In the genomic region with DNA sequence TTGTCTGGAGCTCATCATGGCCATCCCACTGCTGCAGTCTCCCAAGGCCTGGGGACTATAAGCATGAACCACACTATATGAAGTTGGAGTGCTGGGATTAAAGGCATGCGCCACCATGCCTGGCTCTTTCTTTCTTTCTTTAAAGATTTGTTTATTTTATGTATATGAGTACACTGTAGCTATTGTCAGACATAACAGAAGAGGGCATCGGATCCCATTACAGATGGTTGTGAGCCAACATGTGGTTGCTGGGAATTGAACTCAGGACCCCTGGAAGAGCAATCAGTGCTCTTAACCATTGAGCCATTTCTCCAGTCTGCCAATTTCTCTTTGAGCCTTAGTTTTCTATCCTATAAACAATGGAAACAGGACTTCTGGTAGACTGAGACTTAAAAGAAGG, we compare ENCODE assay signal across 12 mouse cellular contexts. TPM values are rescaled to one million over a fixed set of nuclear protein-coding genes. Genes with fewer than 3 reads are reported as not detected.
DNase-seq lines count a peak whose midpoint lies in the region; ATAC-seq and TF ChIP-seq lines count a peak whose summit lies in the region.
"Not testable (repeated sequence)": the region's sequence is repeated elsewhere in the genome, so short reads cannot be mapped to it uniquely, and the experiment has no call there.
"Had no signal": no experiment of that assay in that cellular context is flagged by ENCODE, and none has a peak within 500 bp of the region (broad histone marks: within the 10 kb centered on the region; RNA-seq: fewer than 3 reads in every experiment).

No protein-coding gene starts in this region.

- not testable (repeated sequence) for H3K36me3 ChIP-seq in embryonic facial prominence, embryonic 12.5 days; heart, embryonic 12.5 days; heart, embryonic 16.5 days (ENCODE audit: control insufficient read depth, insufficient read depth); kidney, embryonic 15.5 days; limb, embryonic 14.5 days (ENCODE audit: control insufficient read depth, insufficient read depth, low read length); macrophage (ENCODE audit: inconsistent target)

- H3K27me3 ChIP-seq in embryonic facial prominence, embryonic 12.5 days; heart, embryonic 12.5 days (replicated peaks); heart, embryonic 16.5 days (ENCODE audit: control insufficient read depth, insufficient read depth, low read length); kidney, embryonic 15.5 days; limb, embryonic 14.5 days (ENCODE audit: control insufficient read depth, insufficient read depth, low read length): not testable (repeated sequence)

- H3K27ac ChIP-seq in embryonic facial prominence, embryonic 12.5 days: peak overlapping the region; percentile 95
- H3K27ac ChIP-seq in embryonic fibroblast, embryonic 13.5 days (ENCODE audit: insufficient read depth, low read length): peak overlapping the region; percentile 10
- 0 out of 2 replicates have a peak overlapping the region, but pooled peaks have one; percentile 99 for H3K27ac ChIP-seq in heart, embryonic 12.5 days (ENCODE audit: poor library complexity, severe bottlenecking)
- not testable (repeated sequence) for H3K27ac ChIP-seq in heart, embryonic 16.5 days (ENCODE audit: low read length); limb, embryonic 14.5 days (replicated peaks; ENCODE audit: low read depth, low read length)
- H3K27ac ChIP-seq in kidney, embryonic 15.5 days: peak overlapping the region; percentile 78; the same call in 1 of the 2 replicates
- 0 out of 2 replicates have a peak overlapping the region, but pooled peaks have one; percentile 5 for H3K27ac ChIP-seq in macrophage

- DNase-seq in limb, embryonic 14.5 days (ENCODE audit: low spot score): not testable (repeated sequence)

- not testable (repeated sequence) for ATAC-seq in embryonic facial prominence, embryonic 12.5 days (ENCODE audit: insufficient number of reproducible peaks, insufficient read depth, low FRiP score, low TSS enrichment); heart, embryonic 12.5 days (ENCODE audit: insufficient number of reproducible peaks, low FRiP score); heart, embryonic 16.5 days (replicated peaks; ENCODE audit: extremely low read depth, insufficient read depth, low FRiP score); kidney, embryonic 15.5 days (replicated peaks; ENCODE audit: low FRiP score); limb, embryonic 14.5 days (ENCODE audit: low FRiP score, low read depth)

- WGBS in embryonic facial prominence, embryonic 12.5 days: 70% methylated on average over 2 of the region's 2 CpGs
- WGBS in heart, embryonic 12.5 days: 91% methylated on average over 2 of the region's 2 CpGs
- WGBS in heart, embryonic 16.5 days: 90% methylated on average over 2 of the region's 2 CpGs
- WGBS in kidney, embryonic 15.5 days: 91% methylated on average over 2 of the region's 2 CpGs
- WGBS in limb, embryonic 14.5 days: 88% methylated on average over 2 of the region's 2 CpGs
- WGBS in macrophage (ENCODE audit: missing documents): 97% methylated on average over 2 of the region's 2 CpGs

- H3K4me2 ChIP-seq in embryonic facial prominence, embryonic 12.5 days (replicated peaks): peak overlapping the region; percentile 45; the same call in 1 of the 2 replicates
- not testable (repeated sequence) for H3K4me2 ChIP-seq in heart, embryonic 12.5 days; heart, embryonic 16.5 days (ENCODE audit: low read depth, low read length); kidney, embryonic 15.5 days
- H3K4me2 ChIP-seq in limb, embryonic 14.5 days (replicated peaks; ENCODE audit: low read depth, low read length, severe bottlenecking): peak overlapping the region; percentile 82; the same call in 1 of the 2 replicates

- H3K79me2 ChIP-seq in macrophage (ENCODE audit: inconsistent target): not testable (repeated sequence)

- not testable (repeated sequence) for TF ChIP-seq CTCF in embryonic fibroblast, embryonic 13.5 days (IDR thresholded peaks at IDR 0.05; ENCODE audit: borderline replicate concordance, insufficient read depth, low read length)

- H3K9me3 ChIP-seq in embryonic facial prominence, embryonic 12.5 days; heart, embryonic 12.5 days (replicated peaks); heart, embryonic 16.5 days (replicated peaks; ENCODE audit: control insufficient read depth, low read length); kidney, embryonic 15.5 days (replicated peaks); limb, embryonic 14.5 days (ENCODE audit: control insufficient read depth, low read length): not testable (repeated sequence)

- H3K9ac ChIP-seq in embryonic facial prominence, embryonic 12.5 days; heart, embryonic 12.5 days; kidney, embryonic 15.5 days; limb, embryonic 14.5 days (ENCODE audit: low read depth, low read length, severe bottlenecking): not testable (repeated sequence)
- peak overlapping the region; percentile 35; the same call in 1 of the 2 replicates for H3K9ac ChIP-seq in heart, embryonic 16.5 days (ENCODE audit: low read length)

- TF ChIP-seq POLR2A in embryonic fibroblast, embryonic 13.5 days (IDR thresholded peaks at IDR 0.05; ENCODE audit: low read depth, low read length); limb, embryonic 14.5 days (IDR thresholded peaks at IDR 0.05; ENCODE audit: borderline replicate concordance, extremely low read depth, insufficient read depth, insufficient read length): not testable (repeated sequence)

- not testable (repeated sequence) for H3K4me3 ChIP-seq in embryonic facial prominence, embryonic 12.5 days; embryonic fibroblast, embryonic 13.5 days (ENCODE audit: insufficient read depth, low read length); heart, embryonic 12.5 days; heart, embryonic 16.5 days (ENCODE audit: low read length); kidney, embryonic 15.5 days (replicated peaks); limb, embryonic 14.5 days (replicated peaks; ENCODE audit: low read length); macrophage (ENCODE audit: inconsistent target)

- peaks cover 85% of the 10 kb centered on the region for H3K4me1 ChIP-seq in embryonic facial prominence, embryonic 12.5 days
- peaks cover 25% of the 10 kb centered on the region for H3K4me1 ChIP-seq in embryonic fibroblast, embryonic 13.5 days (ENCODE audit: control insufficient read depth, insufficient read depth, low read length)
- peaks cover 77% of the 10 kb centered on the region for H3K4me1 ChIP-seq in heart, embryonic 12.5 days (replicated peaks)
- peaks cover 75% of the 10 kb centered on the region for H3K4me1 ChIP-seq in heart, embryonic 16.5 days (ENCODE audit: control insufficient read depth, insufficient read depth, low read length)
- H3K4me1 ChIP-seq in kidney, embryonic 15.5 days: peaks cover 91% of the 10 kb centered on the region
- peaks cover 83% of the 10 kb centered on the region for H3K4me1 ChIP-seq in limb, embryonic 14.5 days (ENCODE audit: control insufficient read depth, insufficient read depth, low read length)

RNA-seq across cellular contexts. Expression of a gene that starts 6.2 kb away (rescaled TPM):
- polyA plus RNA-seq in embryonic facial prominence, embryonic 12.5 days (2016; fragmentation: Nextera tagmentation; extraction: Ambion mirVana): 48.8 and 49.2 TPM in 2 replicates
- polyA plus RNA-seq in embryonic fibroblast, embryonic 13.5 days (2011; ENCODE audit: insufficient read length, low read depth, missing spikeins): 26.8 and 28.2 TPM in 2 replicates
- 33.8 and 35.1 TPM in 2 replicates for polyA plus RNA-seq in heart, embryonic 12.5 days (2016; fragmentation: Nextera tagmentation; extraction: Ambion mirVana)
- polyA plus RNA-seq in heart, embryonic 16.5 days (2015; fragmentation: Nextera tagmentation; extraction: Ambion mirVana): 28.2 and 28.6 TPM in 2 replicates
- polyA plus RNA-seq in kidney, embryonic 15.5 days (2015; fragmentation: Nextera tagmentation; extraction: Ambion mirVana): 29.3 and 32.1 TPM in 2 replicates
- 39.8 and 57.0 TPM in 2 replicates for polyA plus RNA-seq in limb, embryonic 14.5 days (2012; rRNA removed)
- polyA plus RNA-seq in limb, embryonic 14.5 days (2014; fragmentation: Nextera tagmentation; extraction: Ambion mirVana): 52.4 and 58.3 TPM in 2 replicates
- 10 to 100 TPM in 20 of 26 experiments, 1 to 10 TPM in 6; 7.0 to 27.6 (median 17.2) TPM for total RNA-seq in macrophage (2018; cell fraction: chromatin; rRNA removed)
- total RNA-seq in macrophage (2018; cell fraction: cytosol; rRNA removed): 10 to 100 TPM in 24 of 26 experiments, 1 to 10 TPM in 2; 7.8 to 33.7 (median 21.0) TPM
- total RNA-seq in macrophage (2018; cell fraction: nucleus; rRNA removed): 10 to 100 TPM in 24 of 26 experiments, 1 to 10 TPM in 2; 6.3 to 35.2 (median 17.9) TPM
- 13.3 to 17.5 TPM (median 13.4 TPM) in 3 replicates for polyA plus RNA-seq in macrophage (2018)

RNA-seq across cellular contexts. Expression of a gene that starts 26.2 kb away (rescaled TPM):
- polyA plus RNA-seq in embryonic facial prominence, embryonic 12.5 days (2016; fragmentation: Nextera tagmentation; extraction: Ambion mirVana): 33.1 and 34.7 TPM in 2 replicates
- 7.4 and 11.8 TPM in 2 replicates for polyA plus RNA-seq in embryonic fibroblast, embryonic 13.5 days (2011; ENCODE audit: insufficient read length, low read depth, missing spikeins)
- 27.0 and 27.7 TPM in 2 replicates for polyA plus RNA-seq in heart, embryonic 12.5 days (2016; fragmentation: Nextera tagmentation; extraction: Ambion mirVana)
- polyA plus RNA-seq in heart, embryonic 16.5 days (2015; fragmentation: Nextera tagmentation; extraction: Ambion mirVana): 18.6 and 23.0 TPM in 2 replicates
- 36.3 and 39.1 TPM in 2 replicates for polyA plus RNA-seq in kidney, embryonic 15.5 days (2015; fragmentation: Nextera tagmentation; extraction: Ambion mirVana)
- 13.1 and 15.6 TPM in 2 replicates for polyA plus RNA-seq in limb, embryonic 14.5 days (2012; rRNA removed)
- 25.2 and 25.8 TPM in 2 replicates for polyA plus RNA-seq in limb, embryonic 14.5 days (2014; fragmentation: Nextera tagmentation; extraction: Ambion mirVana)
- 1 to 10 TPM in 20 of 26 experiments, under 1 TPM in 6; 0.25 to 5.5 (median 2.3) TPM for total RNA-seq in macrophage (2018; cell fraction: chromatin; rRNA removed)
- total RNA-seq in macrophage (2018; cell fraction: cytosol; rRNA removed): 1 to 10 TPM in 22 of 26 experiments, under 1 TPM in 4; 0.57 to 2.4 (median 1.4) TPM
- total RNA-seq in macrophage (2018; cell fraction: nucleus; rRNA removed): 10 to 100 TPM in 1 of 26 experiments, 1 to 10 TPM in 23, under 1 TPM in 2; 0.58 to 22.6 (median 1.7) TPM
- 0.70 to 13.4 TPM (median 2.2 TPM) in 3 replicates for polyA plus RNA-seq in macrophage (2018)

RNA-seq across cellular contexts. Expression of a gene that starts 49.0 kb away (rescaled TPM):
- 0.73 and 1.4 TPM in 2 replicates for polyA plus RNA-seq in embryonic facial prominence, embryonic 12.5 days (2016; fragmentation: Nextera tagmentation; extraction: Ambion mirVana)
- not detected in 2 replicates for polyA plus RNA-seq in embryonic fibroblast, embryonic 13.5 days (2011; ENCODE audit: insufficient read length, low read depth, missing spikeins)
- 3.5 and 3.9 TPM in 2 replicates for polyA plus RNA-seq in heart, embryonic 12.5 days (2016; fragmentation: Nextera tagmentation; extraction: Ambion mirVana)
- 4.1 and 4.5 TPM in 2 replicates for polyA plus RNA-seq in heart, embryonic 16.5 days (2015; fragmentation: Nextera tagmentation; extraction: Ambion mirVana)
- polyA plus RNA-seq in kidney, embryonic 15.5 days (2015; fragmentation: Nextera tagmentation; extraction: Ambion mirVana): 0.48 and 0.51 TPM in 2 replicates
- 1.3 and 2.2 TPM in 2 replicates for polyA plus RNA-seq in limb, embryonic 14.5 days (2012; rRNA removed)
- 0.41 and 0.45 TPM in 2 replicates for polyA plus RNA-seq in limb, embryonic 14.5 days (2014; fragmentation: Nextera tagmentation; extraction: Ambion mirVana)
- not detected for total RNA-seq in macrophage (2018; cell fraction: chromatin; rRNA removed)
- not detected for total RNA-seq in macrophage (2018; cell fraction: cytosol; rRNA removed)
- total RNA-seq in macrophage (2018; cell fraction: nucleus; rRNA removed): not detected
- polyA plus RNA-seq in macrophage (2018): not detected in 3 replicates
- total RNA-seq: adrenal gland, adult 8-10 months; adrenal gland, postnatal 36 days; common myeloid progenitor, adult 5-6 weeks; gastrocnemius, postnatal 14 days; hematopoietic stem cell, adult 5-6 weeks had no signal
